Mouse (Mus musculus) urinary bladder, postnatal 25 days (tissue): ENCODE measurements at regions not wholly inside any gene's neighbourhood (a gene's known extent, or its start where the extent isn't known, plus 50 kb on each side); places are given as distances from the start of the nearest gene placed in this dataset.
"Not testable (repeated sequence)": the region's sequence is repeated elsewhere in the genome, so short reads cannot be mapped to it uniquely, and the experiment has no call there.

ENCODE experiments used
- DNase-seq: peaks from one replicate; pipeline ENCODE4 v3.0.0; 2022; ENCODE audit warnings: low spot score

DNA sequence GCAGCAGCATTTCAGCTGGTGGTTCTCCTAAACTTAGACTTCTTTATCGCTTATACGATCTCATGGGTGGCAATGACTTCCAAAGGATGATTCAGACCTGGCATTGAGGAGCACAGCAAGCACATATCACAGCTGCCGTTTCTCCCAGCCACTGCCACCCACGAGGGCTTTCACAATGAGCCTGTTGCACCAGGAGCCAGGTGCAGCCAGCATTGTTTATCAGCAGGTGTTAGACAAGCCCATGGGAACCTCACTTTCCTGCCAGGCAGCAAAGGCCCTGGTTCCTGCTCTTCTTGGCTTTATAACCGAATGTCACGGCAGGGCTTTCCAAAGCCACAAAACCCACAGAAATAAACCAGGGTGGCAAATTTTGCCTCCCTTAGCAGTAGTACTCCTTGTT lies 175.3 kb upstream of the Rgma start:
- DNase-seq = no peak

DNA sequence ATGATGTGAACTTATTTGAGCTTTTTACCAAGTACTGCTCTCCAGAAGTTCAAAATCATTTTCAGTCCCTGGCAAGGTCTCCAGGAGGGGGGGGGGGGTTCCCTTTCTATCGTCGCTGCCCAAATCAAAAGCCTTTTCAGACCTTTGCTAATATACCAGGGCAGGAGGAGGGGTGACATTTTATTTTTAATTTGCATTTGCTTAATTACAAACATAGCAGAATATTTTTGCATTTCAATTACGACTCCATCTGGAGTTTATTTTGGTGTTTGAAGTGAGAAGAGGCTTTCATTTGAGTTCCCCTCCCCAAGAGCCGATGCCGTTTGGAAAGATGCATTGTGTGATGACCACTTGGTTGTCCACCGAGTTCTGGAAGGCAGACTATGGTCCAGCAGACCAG lies 174.0 kb upstream of the Rgma start:
- no peak for DNase-seq

DNA sequence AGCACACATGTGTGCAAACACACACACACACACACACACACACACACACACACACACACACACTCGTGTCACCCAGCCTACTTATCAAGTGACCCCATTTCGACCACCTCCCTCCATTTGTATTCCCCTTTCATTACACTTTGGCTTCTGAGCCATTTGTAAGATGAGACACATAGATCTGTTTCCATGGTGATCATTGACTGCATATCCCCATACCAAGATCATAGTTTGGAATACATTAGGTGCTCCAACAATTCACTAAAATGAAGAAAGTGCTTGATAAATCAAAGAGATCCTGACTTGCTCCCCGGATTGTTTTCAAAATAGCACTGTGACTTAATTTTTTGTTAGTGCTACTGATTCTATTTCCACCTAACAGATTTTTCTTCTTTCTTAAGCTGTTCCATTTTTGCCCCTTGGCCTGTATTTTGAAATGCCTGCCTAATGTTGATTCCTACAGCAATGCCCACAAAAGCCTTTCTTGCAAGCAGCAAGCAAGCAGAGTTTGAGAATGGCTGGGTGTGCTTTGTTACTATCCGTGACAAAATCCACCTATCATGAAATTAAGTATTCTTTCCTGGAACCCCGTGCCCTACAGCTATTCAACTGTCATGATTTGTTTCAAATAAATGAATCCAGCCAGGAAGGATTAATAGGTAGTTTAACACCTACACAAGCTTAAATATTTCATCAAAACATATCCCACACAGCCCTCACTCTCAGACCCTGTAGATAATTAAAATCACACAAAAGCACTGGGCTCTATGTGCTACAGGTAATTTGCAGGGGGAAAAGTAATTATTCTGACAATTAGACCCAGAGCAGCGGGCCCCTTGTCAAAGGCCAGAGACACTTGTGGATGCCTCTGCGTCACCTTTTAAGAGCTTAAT lies 168.1 kb upstream of the Rgma start:
- no peak for DNase-seq

DNA sequence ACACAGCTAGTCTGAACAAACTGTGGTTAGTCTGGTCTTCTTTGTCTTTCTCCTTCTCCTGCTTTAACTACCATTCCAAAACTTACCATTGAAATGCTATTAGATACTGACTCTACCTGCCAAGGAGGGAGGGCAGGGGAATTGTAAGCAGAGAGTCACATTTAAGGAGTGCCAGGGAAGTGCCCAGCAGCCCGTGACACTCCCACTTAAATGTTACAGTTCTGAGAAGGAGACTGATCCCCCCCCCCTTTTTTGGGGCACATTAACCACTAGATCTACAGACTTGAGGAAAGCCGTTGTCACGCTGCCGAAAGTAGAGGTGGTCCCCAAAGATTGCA lies 166.9 kb upstream of the Rgma start:
- no peak for DNase-seq

DNA sequence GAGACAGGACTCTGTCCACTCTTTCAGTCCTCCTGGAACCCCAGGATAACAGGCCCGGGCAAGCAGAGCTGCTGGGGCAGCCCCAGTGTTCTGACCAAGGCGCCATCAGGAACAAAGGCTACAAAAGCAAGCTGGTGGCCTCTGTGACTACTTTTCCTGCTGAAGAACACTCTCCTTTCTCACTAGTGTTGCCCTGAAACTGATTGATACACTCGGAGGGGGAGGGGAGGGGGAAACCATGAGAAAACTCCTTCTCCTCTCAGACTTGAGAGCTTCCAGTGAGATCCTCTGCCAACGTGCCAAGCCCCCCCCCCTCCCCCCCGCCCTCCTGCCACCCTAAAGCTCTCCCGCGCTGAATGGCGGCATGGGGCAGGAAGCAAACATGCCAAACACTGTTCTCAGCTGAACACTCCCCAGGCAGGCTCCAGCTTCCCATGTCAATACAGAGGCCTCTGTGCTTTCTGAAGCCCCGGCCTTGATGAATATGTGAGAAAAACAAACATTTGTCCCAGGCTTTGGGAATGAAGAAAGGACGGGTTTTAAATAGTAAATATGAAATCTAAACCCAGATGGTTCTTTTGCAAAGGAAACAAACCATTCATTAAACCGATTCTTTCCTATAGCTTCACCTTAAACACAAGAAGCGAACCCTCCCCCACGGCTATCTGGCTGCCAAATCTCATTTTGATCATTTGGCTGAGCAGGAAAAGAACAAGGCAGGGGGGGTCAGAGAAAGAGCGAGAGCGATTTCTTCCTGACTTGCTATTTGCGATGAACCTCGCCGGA lies 166.3 kb upstream of the Rgma start:
- no peak for DNase-seq

DNA sequence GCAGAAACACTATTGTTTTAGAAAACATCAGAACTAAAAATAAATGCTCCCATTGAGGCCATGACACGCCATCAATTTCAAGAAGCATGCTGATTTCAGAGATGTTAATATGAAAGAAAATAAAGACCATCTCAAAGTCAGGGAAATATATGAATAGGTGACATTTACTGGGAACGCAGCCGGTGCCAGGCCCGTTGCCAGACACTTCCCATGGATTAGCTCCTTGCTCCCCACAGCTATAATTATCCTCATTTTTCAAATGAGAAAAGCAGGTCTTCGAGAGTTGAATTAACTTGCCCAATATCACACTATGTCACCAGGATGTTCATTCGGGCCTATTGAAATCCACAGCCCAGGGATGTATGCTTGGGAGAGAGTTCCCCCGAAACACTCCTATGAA lies 165.2 kb upstream of the Rgma start:
- no peak for DNase-seq

DNA sequence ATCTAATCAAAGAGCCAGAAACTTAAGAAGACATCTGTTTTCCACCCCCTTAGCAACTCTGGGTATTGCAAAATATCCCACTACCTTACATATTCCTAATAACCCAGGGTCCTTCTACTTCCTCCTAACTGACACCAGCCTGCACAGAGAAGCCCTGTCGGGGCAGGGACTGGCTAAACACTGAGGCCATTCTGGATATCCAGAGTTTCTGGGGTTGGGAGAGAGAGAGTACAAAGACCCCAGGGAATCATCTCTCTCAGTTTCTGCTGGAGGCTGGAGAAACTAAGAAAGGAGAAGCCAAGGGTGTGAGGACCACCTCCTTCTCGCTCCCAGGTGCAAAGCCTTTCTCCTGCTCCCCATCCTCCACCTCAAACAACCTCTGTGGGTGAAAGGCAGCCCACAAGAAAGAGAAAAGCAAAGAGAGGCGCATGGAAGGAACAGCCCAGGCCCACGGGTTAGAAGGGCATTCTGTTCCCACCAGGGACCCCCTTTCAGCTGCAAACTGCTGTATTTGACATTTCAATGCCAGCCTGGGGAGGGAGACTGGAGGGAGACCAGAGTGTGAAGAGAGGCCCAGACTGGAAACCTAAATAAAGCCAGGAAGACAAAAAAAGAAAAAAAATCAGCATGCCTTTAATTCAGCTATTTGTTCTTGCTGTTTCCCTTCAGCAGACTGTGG lies 152.9 kb upstream of the Rgma start:
- DNase-seq = no peak

DNA sequence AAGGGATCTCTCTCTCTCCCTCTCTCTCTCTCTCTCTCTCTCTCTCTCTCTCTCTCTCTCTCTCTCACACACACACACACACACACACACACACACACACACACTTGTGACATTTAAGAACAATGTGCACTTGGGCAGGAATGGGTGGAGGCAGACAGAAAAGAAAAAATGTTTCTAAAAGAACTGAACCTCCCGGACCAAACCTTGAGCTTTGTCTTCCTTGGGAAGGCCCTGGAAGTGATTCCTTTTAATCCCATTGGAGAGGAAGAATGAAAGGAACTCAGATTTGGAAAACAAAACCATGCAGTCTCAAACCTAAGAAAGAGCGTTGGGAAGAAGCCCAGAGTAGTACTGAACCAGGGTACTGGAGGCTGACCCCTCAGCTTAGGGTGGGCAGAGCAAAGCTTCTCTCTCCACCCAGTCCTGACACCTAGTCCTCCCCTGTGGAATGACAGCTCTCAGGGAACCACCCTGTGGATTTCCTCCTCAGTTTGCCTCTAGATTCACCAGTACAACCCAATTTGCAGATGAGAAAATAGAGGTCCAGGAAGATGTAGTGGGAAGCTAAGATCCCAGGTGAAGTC lies 152.3 kb upstream of the Rgma start:
- no peak for DNase-seq

DNA sequence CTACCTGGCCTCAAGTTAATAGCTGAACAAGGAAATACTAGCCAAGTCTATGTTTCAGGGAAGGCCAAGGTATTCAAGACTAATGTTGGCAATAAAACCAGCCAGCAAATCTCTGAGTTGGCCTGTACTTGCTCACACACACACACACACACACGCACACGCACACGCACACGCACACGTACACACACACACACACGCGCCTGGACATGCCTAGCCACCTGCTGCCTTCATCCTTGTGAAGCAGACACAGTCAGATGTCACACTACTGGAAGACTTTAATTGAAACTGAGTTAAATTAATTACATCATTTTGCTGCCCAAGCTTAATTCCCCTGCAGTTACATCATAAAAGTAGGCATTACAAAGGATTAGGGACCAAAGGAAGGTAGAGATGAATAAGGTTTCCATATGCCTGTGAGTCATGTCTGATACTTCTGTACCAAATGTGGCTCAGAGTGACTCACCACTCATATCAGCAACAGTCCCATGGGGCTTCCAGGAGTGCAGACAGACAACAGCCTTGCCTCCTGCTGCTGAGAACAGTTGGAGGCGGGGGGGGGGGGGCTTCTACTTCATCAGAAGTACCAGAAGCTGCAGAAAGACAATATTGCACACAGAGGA lies 141.7 kb upstream of the Rgma start:
- DNase-seq = no peak

DNA sequence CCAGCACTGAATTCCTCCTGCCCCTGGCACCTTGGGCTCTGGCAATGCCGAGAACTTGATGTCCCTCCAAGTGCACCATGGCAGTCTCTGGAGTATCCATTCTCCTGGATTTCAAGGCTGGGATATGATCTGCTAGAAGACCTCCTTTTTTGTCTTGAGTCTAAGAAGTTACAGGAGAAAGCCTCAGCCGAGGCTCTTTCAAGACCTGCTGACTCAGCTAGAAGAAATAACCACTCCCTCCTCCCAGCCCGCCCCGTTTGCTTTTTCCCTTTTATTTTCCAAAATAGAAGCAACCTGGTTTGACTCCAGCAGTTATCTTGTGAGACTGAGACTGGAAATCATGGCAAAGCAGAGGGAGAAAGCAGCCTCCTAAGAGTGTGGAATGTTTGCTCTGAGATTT lies 136.8 kb upstream of the Rgma start:
- DNase-seq = no peak

DNA sequence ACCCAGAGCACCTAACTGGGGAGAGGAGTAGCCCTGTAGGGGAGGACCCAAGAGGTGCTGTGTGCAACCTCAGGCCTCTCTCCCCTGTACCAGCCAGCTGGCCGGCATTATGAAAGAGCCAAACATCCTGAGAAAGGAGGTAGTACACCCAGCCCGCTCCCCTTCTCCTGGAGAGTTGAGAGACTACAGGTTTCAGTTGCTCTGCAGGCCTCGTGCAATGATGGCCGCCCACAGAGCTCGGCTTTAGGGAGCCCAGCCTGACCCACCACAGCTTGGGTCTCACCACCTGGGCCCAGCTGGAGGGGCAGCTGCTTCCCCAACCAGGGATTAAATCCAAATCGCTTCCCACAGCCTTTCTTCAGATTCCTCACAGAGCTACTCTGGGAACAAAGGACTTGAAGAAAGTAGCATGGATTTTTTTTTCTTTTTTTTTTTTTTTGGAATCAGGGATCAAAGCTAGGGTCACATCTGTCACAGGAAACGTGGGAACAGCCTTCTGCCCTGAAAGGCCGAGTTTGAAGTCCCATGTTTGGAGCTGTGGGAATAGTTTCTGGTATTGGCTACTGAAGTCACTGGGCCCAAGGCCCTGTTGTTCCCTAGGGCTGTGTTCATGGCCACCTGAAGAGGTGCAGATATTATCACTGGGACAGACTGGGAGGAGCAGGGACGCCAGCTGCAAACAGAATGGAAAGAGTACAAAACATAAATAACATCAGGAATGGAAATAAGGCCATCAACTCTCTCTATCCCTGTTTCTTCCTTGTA lies 131.5 kb upstream of the Rgma start:
- no peak for DNase-seq

DNA sequence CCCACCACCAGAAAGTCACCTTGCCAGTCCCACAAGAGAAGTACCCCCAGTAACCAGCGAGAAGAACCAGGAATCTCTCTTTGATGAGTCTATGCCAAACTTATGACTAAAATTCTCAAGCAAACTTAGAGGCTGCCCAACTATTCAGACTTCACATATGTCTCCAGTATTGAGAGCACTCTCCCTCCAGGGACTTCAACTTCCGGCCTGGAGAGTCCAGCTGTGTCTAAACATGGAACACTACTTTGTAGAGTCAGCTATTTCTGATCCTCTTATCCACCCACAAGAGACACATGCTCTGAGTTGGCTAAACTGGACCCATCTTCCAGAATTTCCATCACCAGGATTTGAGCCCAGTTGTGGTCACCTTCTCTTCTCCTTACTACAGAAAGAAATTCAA lies 129.9 kb upstream of the Rgma start:
- no peak for DNase-seq

DNA sequence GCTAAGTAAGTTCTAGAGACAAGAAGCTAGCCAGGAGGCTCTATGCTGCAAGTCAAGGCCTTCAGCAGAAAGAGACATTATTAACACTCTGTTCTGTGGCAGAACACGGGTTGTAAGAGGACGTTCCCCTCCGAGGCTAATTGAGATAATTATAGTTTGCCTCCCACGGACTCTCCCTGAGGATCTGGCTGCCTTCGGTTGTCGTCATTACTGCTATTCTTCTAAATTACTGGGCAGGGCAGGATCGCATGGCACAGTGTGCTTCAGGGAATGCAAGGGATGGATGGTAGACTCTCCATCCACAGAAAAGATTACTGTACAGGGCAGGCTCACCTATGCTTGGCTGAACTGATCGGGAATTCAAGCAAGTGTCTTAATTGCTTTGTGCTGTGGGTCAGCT lies 124.7 kb upstream of the Rgma start:
- no peak for DNase-seq

DNA sequence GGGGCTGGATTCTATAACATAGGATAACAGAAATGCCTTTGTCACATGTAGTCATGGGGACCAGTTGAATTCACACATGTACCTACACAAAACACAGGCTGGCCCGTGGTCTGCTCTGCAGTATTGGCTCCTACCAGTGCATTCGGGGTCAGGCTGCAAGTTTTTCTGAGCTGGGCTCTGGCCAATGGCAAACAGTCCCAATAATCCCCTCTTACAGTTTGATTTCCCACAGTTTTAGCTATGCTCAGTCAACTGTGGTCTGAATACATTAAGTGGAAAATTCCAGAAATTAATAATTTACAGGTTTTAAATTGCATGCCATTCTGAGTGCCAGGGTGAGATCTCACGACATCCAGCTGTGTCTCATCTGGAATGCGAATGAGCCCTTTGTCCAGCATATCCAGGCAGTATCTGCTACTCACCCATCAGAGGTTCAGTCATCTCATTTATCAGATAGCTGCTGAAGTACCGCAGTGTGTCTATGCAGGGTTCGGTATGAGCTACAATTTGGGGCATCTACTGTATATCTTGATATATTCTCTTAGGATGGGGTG lies 124.0 kb upstream of the Rgma start:
- no peak for DNase-seq

DNA sequence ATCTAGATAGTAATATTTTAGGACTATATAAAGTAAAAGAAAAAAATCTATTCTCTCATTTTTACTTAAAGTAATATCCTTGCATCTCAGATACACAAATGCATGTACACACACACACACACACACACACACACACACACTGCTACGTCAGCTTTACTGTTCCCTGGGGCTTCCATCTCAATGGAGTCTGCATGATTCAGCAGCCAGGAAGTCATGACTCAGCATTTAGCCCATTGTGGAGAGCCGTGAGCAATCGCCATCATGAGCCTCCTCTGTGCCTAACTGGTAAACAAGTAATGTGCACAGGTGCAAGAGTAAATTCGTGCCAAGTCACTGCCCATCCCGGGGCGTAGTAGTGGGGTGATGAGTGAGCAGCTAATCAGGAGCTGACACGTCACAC lies 120.3 kb upstream of the Rgma start:
- DNase-seq = not testable (repeated sequence)

DNA sequence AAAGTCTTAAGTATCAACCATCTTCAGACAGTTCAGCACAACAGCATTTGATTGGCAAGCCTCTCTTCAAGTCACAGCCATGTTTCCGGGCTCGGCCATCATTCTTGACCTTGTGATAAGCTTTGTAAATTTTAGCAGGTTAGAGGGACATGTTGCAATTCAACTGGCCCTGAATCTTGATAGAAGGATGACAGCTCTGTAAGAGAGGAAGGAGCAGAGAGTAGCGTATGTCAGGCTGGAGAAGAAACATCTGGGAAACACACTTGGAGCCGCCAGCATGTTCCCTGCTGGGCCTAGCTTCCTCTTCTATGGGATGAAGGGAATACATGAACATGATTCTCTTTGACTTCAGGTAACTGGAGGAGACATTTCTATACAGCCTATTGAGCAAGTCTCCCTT lies 115.2 kb upstream of the Rgma start:
- DNase-seq = no peak

DNA sequence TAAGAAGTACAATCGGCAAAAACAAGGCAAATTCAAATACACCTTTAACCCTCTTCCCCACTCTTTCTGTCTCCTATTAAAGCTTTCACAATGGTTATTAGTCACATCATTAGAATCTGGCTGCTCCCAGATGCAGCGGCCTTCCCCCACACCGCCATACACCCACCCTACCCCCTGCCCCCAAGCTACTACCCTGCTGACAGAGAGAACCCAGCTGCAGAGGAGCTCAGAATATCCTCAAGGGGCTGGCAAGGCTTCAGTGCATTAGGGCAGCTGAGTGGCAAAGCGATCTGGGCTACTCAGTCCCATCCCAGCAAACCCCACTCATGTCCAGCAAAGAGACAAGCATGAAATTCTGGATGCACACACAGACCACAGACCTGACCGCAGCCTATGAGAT lies 113.6 kb upstream of the Rgma start:
- DNase-seq = no peak

DNA sequence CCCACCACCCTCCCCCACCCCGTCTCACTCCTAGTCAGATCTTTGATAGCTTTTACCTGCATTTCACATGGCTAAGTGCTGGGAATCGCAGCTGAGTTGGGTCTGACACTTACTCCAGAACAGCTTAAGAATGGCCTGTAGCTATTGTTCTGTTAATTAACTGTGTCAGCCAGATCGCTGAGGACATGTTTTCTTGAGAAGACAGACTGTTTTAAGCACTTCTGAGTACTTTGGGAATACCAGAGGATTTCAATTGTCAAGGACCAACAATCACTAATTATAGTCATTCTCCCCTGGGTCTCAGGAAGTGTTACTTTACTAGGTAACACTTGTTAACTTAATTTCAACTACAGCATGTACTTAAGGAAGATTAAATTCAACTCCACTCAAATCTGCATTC lies 112.8 kb upstream of the Rgma start:
- no peak for DNase-seq

DNA sequence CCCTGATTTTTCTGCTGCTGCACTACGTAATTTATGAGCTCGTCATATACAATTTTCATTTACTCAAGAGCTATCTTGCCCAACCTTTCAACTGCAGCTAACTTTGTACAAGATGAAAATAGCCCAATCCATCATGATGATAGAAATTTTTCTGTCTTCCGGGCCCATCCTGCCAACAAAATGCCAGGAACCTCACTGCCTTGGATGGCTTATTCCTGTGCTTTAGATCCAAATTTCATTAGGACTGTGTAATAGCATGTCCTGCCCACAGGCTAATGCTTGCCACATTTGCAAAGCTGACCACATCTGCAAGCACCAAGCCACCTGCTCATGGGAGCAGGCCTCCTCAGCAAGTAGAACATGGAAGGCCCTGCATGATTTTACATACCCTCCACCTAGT lies 105.7 kb upstream of the Rgma start:
- DNase-seq = no peak

DNA sequence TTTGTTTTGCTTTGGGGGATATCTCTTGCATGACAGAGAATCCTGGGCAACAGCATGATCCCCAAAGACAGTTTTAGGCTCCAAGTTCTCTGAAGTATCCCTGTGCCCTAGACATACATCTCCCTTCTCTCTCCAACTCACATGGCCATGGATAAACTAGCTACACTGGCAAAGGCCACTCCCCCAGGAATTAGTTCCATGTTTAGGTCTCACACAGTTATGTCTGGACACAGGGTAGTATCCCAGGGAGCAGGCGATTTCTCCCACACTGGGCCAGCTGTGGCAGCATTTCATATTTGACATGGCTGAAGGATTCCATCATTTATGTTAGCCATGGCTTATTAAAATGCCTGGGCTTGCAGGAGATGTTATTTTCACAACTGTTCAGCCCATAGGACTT lies 102.5 kb upstream of the Rgma start:
- no peak for DNase-seq

DNA sequence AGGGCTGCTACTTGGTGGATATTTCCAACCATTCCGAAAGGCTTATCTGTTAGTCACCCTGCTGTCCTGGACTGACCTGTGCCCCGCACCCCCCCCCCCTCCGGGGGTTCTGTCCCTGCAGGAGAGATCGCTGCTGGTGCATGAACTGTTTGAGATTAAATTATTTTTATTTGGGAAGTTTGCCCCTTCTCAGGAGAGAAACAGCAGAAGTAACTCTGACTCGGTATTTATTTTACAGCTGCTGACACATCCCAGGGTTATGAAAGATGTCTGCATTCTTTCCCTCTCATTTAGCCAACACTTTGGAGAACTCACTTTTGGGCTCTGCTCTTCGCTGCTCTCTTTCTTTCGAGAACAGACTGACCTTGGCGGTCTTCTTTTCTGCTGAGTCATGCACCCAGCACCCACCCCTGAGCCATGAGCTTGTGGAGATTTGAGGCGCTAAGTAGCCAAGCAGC lies 99.5 kb upstream of the Rgma start:
- peak; percentile 19 for DNase-seq
